Mouse (Mus musculus) midbrain, postnatal 0 days (tissue): Measurements from ENCODE around the gene Vapb. TPM values are rescaled to one million over a fixed set of nuclear protein-coding genes. Genes with fewer than 3 reads are reported as not detected.
"Not testable (repeated sequence)": the region's sequence is repeated elsewhere in the genome, so short reads cannot be mapped to it uniquely, and the experiment has no call there.

ENCODE experiments used
- ATAC-seq: fragments of 200-750 bp; cut with Nextera tagmentation; 2 replicates; pipeline ENCODE4 v1.8.0; 2017; ENCODE audit warnings: moderate number of reproducible peaks, mild to moderate bottlenecking, moderate TSS enrichment, moderate library complexity; ENCODE audit not compliant: low FRiP score
- DNase-seq: peaks from one replicate; pipeline ENCODE4 v3.0.0-alpha.2; 2015; ENCODE audit warnings: low spot score
- H3K27ac ChIP-seq: fragments of 300-500 bp; sonication (generic); 2 replicates; pipeline ENCODE4 v1.5.1; 2014; ENCODE audit warnings: low read depth, mild to moderate bottlenecking, low read length, mixed read lengths
- H3K27me3 ChIP-seq: fragments of 300-500 bp; sonication (generic); 2 replicates; pipeline ENCODE4 v1.6.1; 2014; ENCODE audit warnings: low read length, control low read depth, mixed read lengths; ENCODE audit not compliant: insufficient read depth
- H3K36me3 ChIP-seq: fragments of 300-500 bp; sonication (generic); 2 replicates; pipeline ENCODE4 v1.6.1; 2014; ENCODE audit warnings: low read length, control low read depth, mixed read lengths; ENCODE audit not compliant: insufficient read depth
- H3K4me1 ChIP-seq: fragments of 300-500 bp; sonication (generic); 2 replicates; pipeline ENCODE4 v1.6.1; 2014; ENCODE audit warnings: mild to moderate bottlenecking, control low read depth, antibody characterized with exemption, low read length, mixed read lengths; ENCODE audit not compliant: insufficient read depth
- H3K4me2 ChIP-seq: fragments of 300-500 bp; sonication (generic); 2 replicates; pipeline ENCODE4 v1.6.1; 2014; ENCODE audit warnings: low read depth, mild to moderate bottlenecking, low read length, mixed read lengths; ENCODE audit not compliant: poor library complexity, severe bottlenecking
- H3K4me3 ChIP-seq: fragments of 300-500 bp; sonication (generic); 2 replicates; pipeline ENCODE4 v1.5.1; 2014; ENCODE audit warnings: low read depth, mild to moderate bottlenecking, low read length, moderate library complexity
- H3K9ac ChIP-seq: fragments of 300-500 bp; sonication (generic); replicated peaks from 2 replicates; pipeline ENCODE4 v1.6.1; 2014; ENCODE audit warnings: mild to moderate bottlenecking, low read length, moderate library complexity, mixed read lengths; ENCODE audit not compliant: poor library complexity, severe bottlenecking
- H3K9me3 ChIP-seq: fragments of 300-500 bp; sonication (generic); 2 replicates; pipeline ENCODE4 v1.6.1; 2016; ENCODE audit warnings: low read length, control low read depth
- CTCF ChIP-seq: IDR thresholded peaks from 2 replicates; pipeline ENCODE4 v1.5.1; 2016; ENCODE audit warnings: antibody characterized with exemption, mild to moderate bottlenecking
- WGBS: fragments of 180-500 bp; shearing (Covaris S2); extraction: QIAGEN DNeasy Blood & Tissue Kit; methylation state at CpG from one replicate; pipeline ENCODE4 v1.1.7; 2014; 5-methylcytosine and 5-hydroxymethylcytosine counted together
- polyA plus RNA-seq: library from polyadenylated mRNA; unstranded; fragments of >200 nt; fragmentation: Nextera tagmentation; extraction: Ambion mirVana; gene quantifications from 2 replicates; pipeline ENCODE4 v1.2.1, GENCODE M21; 2015
- total RNA-seq: library from RNA; depleted of rRNA; stranded (reverse); fragments of >200 nt; gene quantifications from 2 replicates; pipeline ENCODE4 v1.2.3, GENCODE M21; 2014

The Vapb gene
- total and polyA plus RNA-seq, 2 experiments from 2014 or later, result 11.5 to 36.3 TPM

DNA sequence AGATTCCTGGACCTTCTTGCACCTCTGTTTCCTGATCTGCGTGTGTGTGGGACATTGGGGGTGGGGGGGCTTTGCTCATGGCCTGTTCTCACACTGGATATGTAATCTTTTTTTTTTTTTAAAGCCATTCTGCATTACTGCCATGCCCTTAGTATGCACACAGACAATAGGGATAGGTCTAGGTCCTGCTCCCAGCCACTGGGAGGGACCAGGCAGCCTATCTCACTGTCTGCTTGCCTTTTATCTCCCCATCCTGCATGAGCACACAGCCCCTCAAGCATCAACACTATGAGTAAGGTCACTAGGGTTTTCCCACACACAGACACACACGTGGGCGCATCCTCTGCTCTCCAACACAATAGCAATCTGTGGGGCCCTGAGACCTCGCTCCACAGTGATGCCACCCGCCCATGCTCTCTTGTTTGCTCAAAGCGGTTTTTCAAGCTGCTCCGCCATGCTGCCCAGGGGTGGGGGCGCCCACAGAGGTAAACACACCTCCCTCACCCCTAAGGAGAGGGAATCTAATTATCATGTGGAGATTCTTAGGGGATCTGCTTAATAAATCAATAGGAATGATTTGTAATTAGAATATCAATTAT, 22.6 kb upstream of the Vapb start:
- Histone ChIP-seq H3K36me3 (no peaks in the 10 kb centered on the region), H3K4me2 (no peak overlapping the region), H3K27ac (no peak overlapping the region), H3K4me3 (no peak overlapping the region), H3K4me1 (no peaks in the 10 kb centered on the region), H3K9me3 (no peaks in the 10 kb centered on the region), H3K9ac (no peak overlapping the region), H3K27me3 (no peaks in the 10 kb centered on the region)
- ATAC-seq (no peak), DNase-seq (no peak)
- 50% methylated on average over 8 of the region's 8 CpGs for WGBS
- no peak for TF ChIP-seq CTCF

DNA sequence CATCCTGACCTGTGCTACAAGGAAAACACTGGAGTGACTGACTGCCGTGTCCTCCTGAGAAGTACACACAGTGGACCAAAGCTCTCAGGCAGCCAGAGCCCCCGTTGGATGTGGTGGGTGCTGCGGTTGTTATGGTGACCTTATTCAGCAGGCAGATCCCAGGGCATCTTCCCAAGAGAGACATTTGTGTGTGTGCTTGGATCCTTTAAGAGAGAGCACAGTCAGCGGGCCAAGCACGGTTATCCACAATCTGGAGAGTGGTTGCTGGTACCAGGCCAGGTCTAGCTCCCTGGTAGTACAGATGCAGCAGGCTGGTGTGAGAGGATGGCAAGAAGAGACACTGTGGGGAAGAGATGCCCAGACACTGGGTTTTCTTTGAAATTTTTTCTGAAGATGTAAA, 20.3 kb upstream of the Vapb start:
- no peak for DNase-seq
- Histone ChIP-seq H3K9ac (no peak overlapping the region), H3K4me3 (no peak overlapping the region), H3K36me3 (no peaks in the 10 kb centered on the region), H3K27ac (no peak overlapping the region), H3K4me2 (no peak overlapping the region), H3K4me1 (no peaks in the 10 kb centered on the region), H3K27me3 (no peaks in the 10 kb centered on the region), H3K9me3 (no peaks in the 10 kb centered on the region)
- WGBS, result 73% methylated on average over 5 of the region's 5 CpGs
- ATAC-seq, result no peak
- TF ChIP-seq CTCF, result no peak

DNA sequence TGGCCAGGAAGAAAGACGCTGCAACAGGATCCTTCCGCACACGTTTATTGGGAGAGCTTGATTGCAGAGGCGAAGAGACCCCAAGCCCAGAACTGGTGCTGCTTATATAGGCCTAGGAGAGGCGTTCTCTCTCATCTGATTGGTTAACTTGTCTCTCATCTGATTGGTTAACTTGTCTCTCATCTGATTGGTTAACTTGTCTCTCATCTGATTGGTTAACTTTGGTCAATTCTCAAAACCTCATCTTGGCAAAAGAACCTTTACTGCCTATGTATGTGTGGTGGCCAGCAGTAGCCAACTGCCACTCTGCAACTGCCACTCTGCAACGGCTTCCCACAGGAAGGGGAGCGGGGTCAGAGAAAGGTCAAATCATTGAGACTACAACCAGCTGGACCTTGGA, 18.2 kb upstream of the Vapb start, which contains the start of gene 1700010B08Rik:
TSS of gene 1700010B08Rik (plus strand) at position 301 of the 400 bp plus-strand sequence.
- H3K9ac ChIP-seq, H3K4me2 ChIP-seq, H3K4me3 ChIP-seq, H3K9me3 ChIP-seq, H3K27ac ChIP-seq, ATAC-seq, H3K36me3 ChIP-seq, DNase-seq, H3K27me3 ChIP-seq, H3K4me1 ChIP-seq: not testable (repeated sequence)
- WGBS, result 98% methylated on average over 6 of the region's 7 CpGs

DNA sequence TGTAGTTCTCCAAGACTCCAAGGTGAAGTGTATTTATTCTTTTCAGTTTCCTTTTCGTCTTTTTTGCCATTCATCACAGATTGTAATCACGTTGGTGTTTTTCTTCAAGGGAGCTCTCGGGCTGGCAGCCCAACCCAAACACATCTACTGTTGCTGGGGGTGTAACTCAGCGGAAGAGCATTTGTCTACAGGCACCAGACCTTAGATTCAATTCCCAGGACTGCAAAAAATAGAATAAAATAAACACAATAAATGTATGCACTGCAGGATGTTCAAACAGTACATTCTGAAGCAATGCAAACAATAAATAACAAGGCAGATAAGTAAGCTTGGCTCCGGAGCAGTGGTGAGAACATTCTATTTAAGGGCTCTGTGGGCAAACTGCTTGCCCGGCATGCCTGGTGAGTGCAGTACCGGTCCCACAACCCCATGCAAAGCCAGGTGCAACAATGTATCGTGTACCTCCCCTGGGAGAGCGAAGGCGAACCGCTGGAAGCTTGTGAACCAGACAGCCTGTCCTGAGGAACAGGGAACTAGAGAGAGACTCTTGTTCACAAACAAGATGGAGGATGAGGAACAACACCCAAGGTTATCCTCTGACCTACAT, 15.0 kb upstream of the Vapb start:
- no peaks in the 10 kb centered on the region for H3K36me3 ChIP-seq
- no peaks in the 10 kb centered on the region for H3K9me3 ChIP-seq
- H3K4me2 ChIP-seq, result no peak overlapping the region
- no peak overlapping the region for H3K27ac ChIP-seq
- DNase-seq (no peak), ATAC-seq (no peak)
- H3K4me1 ChIP-seq, result no peaks in the 10 kb centered on the region
- H3K27me3 ChIP-seq, result no peaks in the 10 kb centered on the region
- no peak overlapping the region for H3K4me3 ChIP-seq
- H3K9ac ChIP-seq, result no peak overlapping the region
- 77% methylated on average over 11 of the region's 11 CpGs for WGBS
- TF ChIP-seq CTCF, result no peak

DNA sequence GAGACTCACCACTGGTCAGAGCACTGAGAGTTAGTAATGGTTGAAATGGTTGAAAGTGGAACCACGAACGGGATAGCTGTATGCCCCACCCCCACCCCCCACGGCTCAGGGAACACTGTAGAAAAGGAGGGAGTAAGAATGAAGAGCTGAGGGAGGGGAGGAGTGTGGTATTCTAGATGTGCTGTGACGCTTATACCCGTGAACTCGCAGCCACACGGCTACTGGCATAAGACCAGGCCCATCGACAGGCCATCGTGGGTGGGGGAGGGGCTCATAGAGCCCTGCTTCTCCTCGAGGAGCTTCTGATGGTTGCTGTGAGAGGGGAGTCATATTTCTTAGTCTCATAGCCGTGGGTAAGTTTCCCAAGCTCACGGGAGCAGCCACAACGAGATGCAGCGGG, 12.9 kb upstream of the Vapb start:
- no peak overlapping the region for H3K4me2 ChIP-seq
- no peak for ATAC-seq
- no peak overlapping the region for H3K4me3 ChIP-seq
- H3K36me3 ChIP-seq, result no peaks in the 10 kb centered on the region
- no peaks in the 10 kb centered on the region for H3K9me3 ChIP-seq
- no peak overlapping the region for H3K9ac ChIP-seq
- H3K27me3 ChIP-seq, result no peaks in the 10 kb centered on the region
- H3K4me1 ChIP-seq, result no peaks in the 10 kb centered on the region
- DNase-seq, result no peak
- no peak overlapping the region for H3K27ac ChIP-seq
- WGBS, result 53% methylated on average over 14 of the region's 14 CpGs
- TF ChIP-seq CTCF, result no peak

DNA sequence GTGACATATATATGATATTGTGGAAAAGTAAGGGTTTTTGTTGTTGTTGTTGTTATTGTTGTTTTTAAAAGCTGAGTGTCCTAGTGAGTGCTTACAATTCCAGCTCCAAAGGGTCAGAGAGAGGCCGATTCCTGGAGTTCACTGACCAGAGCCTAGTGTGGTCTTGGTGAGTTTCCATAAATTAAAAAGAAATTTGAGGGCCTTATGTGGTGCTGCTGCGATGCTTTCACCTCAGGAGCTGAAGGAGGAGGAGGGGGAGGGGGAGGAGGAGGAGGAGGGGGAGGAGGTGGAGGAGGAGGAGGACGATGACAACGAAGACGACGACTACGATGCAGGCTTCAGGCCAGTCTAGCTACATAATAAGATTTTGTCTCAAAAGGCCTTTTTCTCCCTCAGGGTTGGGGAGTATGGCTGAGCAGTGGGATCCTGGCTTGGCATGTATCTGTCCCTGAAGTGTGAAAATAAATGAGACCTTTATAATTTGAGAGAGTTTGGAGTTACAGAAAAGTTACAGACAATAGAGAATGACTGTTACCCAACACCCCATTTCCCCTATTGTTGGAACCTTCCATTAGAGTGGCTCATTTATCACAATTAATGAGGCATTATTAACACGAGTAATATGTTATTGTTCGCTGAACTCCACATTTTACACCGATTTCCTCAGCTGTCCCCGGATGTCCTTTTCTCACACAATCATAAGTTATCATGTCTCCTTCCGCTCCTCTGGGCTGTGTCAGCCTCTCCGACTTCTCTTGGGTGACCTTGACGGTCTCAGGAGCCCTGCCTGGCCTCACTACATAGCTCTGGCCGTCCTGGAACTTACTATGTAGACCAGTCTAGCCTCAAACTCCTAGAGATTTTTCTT, 12.1 kb upstream of the Vapb start:
- TF ChIP-seq CTCF, result no peak
- no peaks in the 10 kb centered on the region for H3K9me3 ChIP-seq
- no peak for ATAC-seq
- no peaks in the 10 kb centered on the region for H3K4me1 ChIP-seq
- no peaks in the 10 kb centered on the region for H3K27me3 ChIP-seq
- 64% methylated on average over 15 of the region's 15 CpGs for WGBS
- no peak overlapping the region for H3K4me3 ChIP-seq
- no peak for DNase-seq
- no peaks in the 10 kb centered on the region for H3K36me3 ChIP-seq
- H3K4me2 ChIP-seq, result no peak overlapping the region
- no peak overlapping the region for H3K27ac ChIP-seq
- no peak overlapping the region for H3K9ac ChIP-seq
